Comparison of ENCODE assay signal across 8 mouse cellular contexts in genomic region chr8:111090126-111090525, GRCm38 (mm10).
DNase-seq lines count a peak whose midpoint lies in the region.

No protein-coding gene starts in this region.

- DNase-seq in 416B (ENCODE audit: low read depth), result peak; percentile 84
- DNase-seq in ES-CJ7 (ENCODE audit: low read depth, low spot score), result peak; percentile 84
- DNase-seq in c-Kit-positive CD71-negative TER-119-negative erythroid progenitor cells, embryonic 14.5 days (ENCODE audit: low read depth), result peak; percentile 60
- DNase-seq in forelimb bud, embryonic 11.5 days (ENCODE audit: low read depth, low spot score), result peak; percentile 78
- peak; percentile 75 to 76 for DNase-seq in kidney, postnatal 25 days
- DNase-seq in lung, adult 18-20 months, result peak; percentile 50 to 64
- peak; percentile 51 for DNase-seq in retina, postnatal 7 days (ENCODE audit: low read depth, low spot score)
- peak; percentile 93 for DNase-seq in thymus, postnatal 4 days

Comparison
In these comparisons a context has a peak if more than half of its experiments do, and no peak if none do; other contexts are left out.
1. Peak in every context shown above with its lines: DNase-seq.